Mouse (Mus musculus): ENCODE measurements around the gene Tbx5. TPM values are rescaled to one million over a fixed set of nuclear protein-coding genes. Genes with fewer than 3 reads are reported as not detected.

The Tbx5 gene
- polyA plus RNA-seq, 1 experiment from 2014 or later = not detected

DNA sequence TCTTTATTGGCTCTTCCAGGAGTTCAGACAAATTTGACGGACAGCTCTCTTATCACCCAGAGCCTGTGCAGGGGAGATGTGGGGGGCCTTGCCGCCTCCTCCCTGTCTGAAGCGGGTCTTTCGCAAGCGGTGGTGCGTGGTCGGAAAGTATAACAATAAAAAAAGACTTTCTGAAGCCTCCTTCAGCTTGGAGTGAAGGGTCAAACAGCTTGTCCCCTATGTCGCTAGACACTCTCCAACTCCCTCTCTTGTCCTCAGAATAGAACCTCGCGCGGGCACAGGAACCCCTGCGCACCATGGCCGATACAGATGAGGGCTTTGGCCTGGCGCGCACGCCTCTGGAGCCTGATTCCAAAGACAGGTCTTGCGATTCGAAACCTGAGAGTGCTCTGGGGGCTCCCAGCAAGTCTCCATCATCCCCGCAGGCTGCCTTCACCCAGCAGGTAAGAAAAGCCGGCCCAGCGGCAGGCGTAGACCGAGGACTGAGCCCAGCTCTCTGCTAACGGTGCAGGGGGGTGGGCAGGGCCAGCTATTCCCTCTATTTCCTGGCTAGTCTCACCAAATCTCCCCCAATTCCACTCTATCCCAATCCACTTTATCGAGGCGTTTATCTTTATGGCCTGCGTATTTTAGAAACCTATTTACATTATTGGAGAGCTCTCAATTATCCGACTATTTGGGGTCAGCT lies 4.3 kb downstream of the Tbx5 start:
- DNase-seq (ENCODE audit: low read depth, low spot score) (no peak), ATAC-seq (no peak)
- TF ChIP-seq CTCF (IDR thresholded peaks at IDR 0.05) = no peak
- POLR2A ChIA-PET = no interaction called here
- in situ Hi-C loops (cut with MboI; ENCODE audit: low pct_unique_long_range_greater_than_20kb) = no loop called here
- H3K27me3 ChIP-seq = peaks cover 81% of the 10 kb centered on the region
- CTCF ChIA-PET = no interaction called here

DNA sequence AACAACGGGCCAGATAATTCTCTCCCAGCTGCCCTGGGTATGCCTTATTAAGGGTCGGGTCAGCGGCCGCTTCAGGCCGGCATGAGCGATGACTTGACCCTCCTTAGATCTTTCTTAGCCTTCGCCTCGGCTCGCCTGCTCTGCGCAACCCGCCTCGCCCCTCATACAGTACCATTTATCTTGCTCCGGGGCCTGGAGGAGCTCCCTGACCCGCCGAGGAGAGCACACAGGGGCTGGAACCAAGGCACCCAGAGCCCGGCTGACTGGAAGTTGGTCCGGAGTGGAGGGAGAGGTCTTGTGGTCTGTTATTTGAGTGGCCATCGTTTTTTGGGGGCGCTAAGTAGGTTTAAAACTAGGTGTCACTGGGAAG lies 4.8 kb downstream of the Tbx5 start:
- in situ Hi-C loops (cut with MboI; ENCODE audit: low pct_unique_long_range_greater_than_20kb) = no loop called here
- ChIA-PET POLR2A (no interaction called here), CTCF (no interaction called here)
- ATAC-seq = no peak
- no peak for TF ChIP-seq CTCF (IDR thresholded peaks at IDR 0.05)
- H3K27me3 ChIP-seq = peaks cover 82% of the 10 kb centered on the region
- no peak for DNase-seq (ENCODE audit: low read depth, low spot score)

DNA sequence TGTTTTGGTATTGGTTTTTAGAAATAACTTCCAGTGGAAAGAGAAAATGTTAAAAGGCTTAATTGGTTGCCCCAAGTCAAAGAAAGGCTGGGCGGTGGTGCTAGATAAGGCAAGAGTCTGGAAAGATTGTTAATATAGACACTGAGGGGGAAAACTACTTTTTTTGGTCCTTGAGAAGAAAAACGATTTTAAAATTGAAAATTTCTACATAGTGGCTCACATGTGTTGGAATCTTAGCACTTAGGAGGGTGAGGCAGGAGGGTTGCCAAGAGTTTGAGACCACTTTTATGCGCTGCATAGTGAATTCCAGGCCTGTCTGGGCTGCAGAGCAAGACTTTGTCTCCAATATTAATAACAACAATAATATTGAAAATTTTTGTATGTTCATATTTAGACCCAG lies 5.4 kb downstream of the Tbx5 start:
- POLR2A ChIA-PET = no interaction called here
- DNase-seq (ENCODE audit: low read depth, low spot score) (no peak), ATAC-seq (no peak)
- CTCF ChIA-PET = no interaction called here
- peaks cover 80% of the 10 kb centered on the region for H3K27me3 ChIP-seq
- no peak for TF ChIP-seq CTCF (IDR thresholded peaks at IDR 0.05)
- in situ Hi-C loops (cut with MboI; ENCODE audit: low pct_unique_long_range_greater_than_20kb) = no loop called here

DNA sequence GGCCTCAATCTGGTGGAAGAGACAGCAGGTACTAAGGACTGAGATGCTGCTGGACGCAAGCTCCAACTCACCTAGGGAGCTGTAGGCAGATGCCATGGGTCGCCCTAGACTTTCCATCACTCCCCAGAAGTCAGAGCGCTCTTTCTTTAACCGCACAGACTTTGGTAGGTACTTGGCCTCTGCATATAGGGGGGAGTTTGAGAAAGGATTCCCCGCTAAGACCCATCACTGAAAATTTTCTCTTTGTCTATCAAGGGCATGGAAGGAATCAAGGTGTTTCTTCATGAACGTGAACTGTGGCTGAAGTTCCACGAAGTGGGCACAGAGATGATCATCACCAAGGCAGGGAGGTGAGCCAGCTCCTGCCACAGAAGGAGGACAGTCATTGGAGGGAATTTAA lies 6.0 kb downstream of the Tbx5 start:
- no peak for TF ChIP-seq CTCF (IDR thresholded peaks at IDR 0.05)
- ATAC-seq (no peak), DNase-seq (ENCODE audit: low read depth, low spot score) (no peak)
- CTCF ChIA-PET = no interaction called here
- H3K27me3 ChIP-seq = peaks cover 78% of the 10 kb centered on the region
- in situ Hi-C loops (cut with MboI; ENCODE audit: low pct_unique_long_range_greater_than_20kb) = no loop called here
- POLR2A ChIA-PET = no interaction called here

DNA sequence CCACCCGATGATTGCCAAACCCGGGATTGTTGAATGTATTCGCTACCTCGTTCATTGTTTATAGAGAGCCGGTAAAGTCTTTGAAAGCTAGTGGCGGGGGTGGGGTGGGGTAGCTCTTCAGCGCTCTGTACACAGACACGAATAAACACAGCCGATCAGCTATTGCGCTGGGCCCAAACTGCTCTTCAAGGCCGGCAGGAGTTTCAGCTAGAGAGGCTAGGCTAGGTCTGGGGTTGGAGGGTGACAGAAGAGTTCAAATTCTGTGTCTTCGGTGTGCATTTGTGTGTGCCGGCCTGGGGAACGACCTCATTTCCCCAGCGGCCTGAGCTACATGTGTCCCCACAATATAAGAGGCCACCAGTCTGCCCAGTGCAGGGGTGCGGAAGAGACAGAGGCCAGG lies 6.7 kb downstream of the Tbx5 start:
- peaks cover 71% of the 10 kb centered on the region for H3K27me3 ChIP-seq
- TF ChIP-seq CTCF (IDR thresholded peaks at IDR 0.05) = no peak
- no peak for DNase-seq (ENCODE audit: low read depth, low spot score)
- ChIA-PET POLR2A (no interaction called here), CTCF (no interaction called here)
- no peak for ATAC-seq
- in situ Hi-C loops (cut with MboI; ENCODE audit: low pct_unique_long_range_greater_than_20kb) = no loop called here

DNA sequence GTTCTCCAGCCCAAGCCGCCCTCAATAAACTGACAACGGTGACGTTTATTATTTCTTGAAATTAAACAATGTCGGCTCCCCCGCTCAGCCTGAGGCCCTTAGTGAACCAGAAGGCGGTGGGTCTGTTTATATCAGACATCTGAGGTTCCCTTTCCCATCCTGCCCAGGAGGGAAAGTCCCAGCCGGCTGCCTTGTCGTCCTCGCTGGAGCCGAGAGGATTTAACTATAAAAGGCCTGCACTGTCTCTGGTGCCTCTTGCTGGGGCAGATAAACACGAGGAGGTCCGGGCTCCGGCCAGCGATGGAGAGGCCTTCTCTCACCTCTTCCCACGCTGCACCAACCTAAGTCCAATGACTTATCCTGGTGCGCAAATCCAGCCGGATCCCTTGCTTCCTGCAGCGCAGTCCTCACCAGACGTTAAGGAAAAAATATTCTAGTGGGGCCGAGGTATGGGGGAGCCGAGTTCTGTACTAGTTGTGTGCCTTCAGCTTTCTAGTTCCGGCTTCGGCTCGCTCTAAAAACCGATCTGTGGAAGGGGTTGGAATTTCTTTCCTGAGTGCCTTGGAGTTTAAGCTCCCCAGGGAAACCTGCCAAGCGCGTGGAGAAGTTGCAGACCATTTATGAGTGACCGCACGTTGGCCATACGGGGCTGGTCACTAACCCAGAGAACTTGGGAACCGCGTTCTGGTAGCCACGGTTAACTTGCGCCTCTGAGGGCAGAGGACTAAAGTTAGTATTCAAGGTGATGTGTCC lies 7.3 kb downstream of the Tbx5 start:
- in situ Hi-C loops (cut with MboI; ENCODE audit: low pct_unique_long_range_greater_than_20kb) = no loop called here
- ChIA-PET CTCF (no interaction called here), POLR2A (no interaction called here)
- ATAC-seq (no peak), DNase-seq (ENCODE audit: low read depth, low spot score) (no peak)
- peaks cover 73% of the 10 kb centered on the region for H3K27me3 ChIP-seq
- TF ChIP-seq CTCF (IDR thresholded peaks at IDR 0.05) = no peak

DNA sequence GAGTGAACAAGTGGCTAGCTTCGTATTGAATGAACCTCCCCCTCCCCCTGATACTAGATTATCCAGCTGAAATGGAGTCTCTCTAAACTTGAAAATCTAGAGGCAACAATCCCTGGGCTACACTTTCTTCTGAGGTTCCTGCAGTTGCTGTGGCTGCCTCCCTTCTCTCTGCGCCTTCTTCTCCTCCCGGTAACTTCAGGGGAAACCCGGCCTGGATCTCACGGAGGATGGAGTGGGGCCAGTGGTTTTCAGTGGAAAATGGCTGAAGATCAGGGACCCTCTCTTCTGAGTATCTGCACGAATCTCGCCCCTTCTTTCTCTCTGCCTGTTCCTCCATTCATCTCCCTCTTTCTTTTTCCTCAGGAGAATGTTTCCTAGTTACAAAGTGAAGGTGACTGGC lies 7.9 kb downstream of the Tbx5 start:
- no peak for TF ChIP-seq CTCF (IDR thresholded peaks at IDR 0.05)
- no peak for DNase-seq (ENCODE audit: low read depth, low spot score)
- in situ Hi-C loops (cut with MboI; ENCODE audit: low pct_unique_long_range_greater_than_20kb) = no loop called here
- POLR2A ChIA-PET = interaction anchor here (0.7 to 0.8 kb wide), 2 partner anchors 15 to 1336 kb away, joined by 3 read pairs; no protein-coding TSS in a partner anchor
- peaks cover 71% of the 10 kb centered on the region for H3K27me3 ChIP-seq
- CTCF ChIA-PET = no interaction called here
- ATAC-seq = no peak

DNA sequence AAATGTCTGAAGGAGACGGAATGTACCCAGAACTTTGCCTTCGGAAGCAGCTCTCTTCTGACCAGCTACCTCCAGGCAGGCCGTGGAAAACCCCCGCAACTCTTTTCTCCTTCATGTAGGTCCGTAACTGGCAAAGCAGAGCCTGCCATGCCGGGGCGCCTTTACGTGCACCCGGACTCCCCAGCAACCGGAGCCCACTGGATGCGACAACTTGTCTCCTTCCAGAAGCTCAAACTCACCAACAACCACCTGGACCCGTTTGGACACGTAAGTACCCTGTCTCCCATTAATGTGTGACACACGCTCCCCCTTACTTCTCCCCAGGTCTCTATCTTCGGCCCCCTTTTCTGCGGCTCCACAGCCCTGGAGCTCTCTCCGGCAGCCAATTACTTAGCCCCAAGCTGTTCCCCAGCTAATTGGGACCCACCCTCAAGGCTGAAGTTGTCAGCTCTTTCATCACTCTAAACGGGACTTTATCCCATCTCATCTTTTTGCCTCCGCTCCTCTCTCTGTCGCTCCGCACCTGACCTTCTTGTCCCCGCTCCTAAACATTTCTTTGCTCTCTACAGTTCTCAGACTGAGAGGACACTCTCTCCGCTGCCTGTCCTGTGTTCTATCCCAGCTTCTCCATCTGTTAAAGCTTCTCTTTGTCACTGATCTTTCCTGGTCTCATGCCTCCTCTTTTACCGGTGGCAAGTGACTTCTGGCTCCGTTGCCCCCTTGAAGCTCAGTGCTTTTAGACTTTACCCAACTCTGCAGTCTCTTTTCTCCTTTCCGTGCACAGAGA lies 9.4 kb downstream of the Tbx5 start:
- no peak for DNase-seq (ENCODE audit: low read depth, low spot score)
- ChIA-PET POLR2A (no interaction called here), CTCF (interaction anchor here (1.6 kb wide), 1 partner anchor 16 kb away, joined by 3 read pairs; no protein-coding TSS in a partner anchor)
- TF ChIP-seq CTCF (IDR thresholded peaks at IDR 0.05) = no peak
- no peak for ATAC-seq
- in situ Hi-C loops (cut with MboI; ENCODE audit: low pct_unique_long_range_greater_than_20kb) = no loop called here
- H3K27me3 ChIP-seq = peaks cover 59% of the 10 kb centered on the region

DNA sequence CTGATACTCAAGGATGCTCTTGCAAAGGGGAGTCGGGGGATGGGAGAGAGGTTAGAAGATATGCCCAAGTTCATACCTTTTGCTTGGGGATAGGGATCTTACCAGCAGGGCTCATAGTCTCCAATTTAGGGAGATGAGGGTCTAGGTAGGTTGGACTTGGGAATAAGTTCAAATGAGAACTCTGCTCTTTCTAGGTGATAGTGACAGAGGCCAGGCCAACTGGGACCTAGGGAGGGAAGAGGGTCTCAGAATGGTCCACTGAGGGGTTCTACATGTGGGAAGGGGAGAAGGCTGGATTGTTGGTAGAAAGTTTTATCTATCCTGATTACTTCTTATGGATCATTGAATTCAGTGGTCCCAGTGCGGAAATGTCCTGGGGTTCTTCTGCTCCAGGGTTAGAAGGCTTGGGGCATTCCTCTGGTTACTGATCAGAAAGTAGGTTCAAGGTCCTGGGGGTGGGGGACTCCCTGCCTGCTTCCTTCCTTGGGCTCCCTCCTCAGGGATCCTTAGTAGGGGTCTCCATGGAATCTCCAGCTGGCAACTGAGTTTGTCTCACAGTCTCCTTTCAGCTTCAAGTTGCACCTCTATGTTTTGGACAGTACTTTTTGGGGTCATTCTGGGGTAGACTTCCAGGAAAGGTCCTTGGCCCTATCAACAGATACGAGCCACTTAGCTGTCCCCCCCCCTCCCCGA lies 10.4 kb downstream of the Tbx5 start:
- CTCF ChIA-PET = interaction anchor here (1.6 kb wide), 1 partner anchor 17 kb away, joined by 3 read pairs; no protein-coding TSS in a partner anchor
- in situ Hi-C loops (cut with MboI; ENCODE audit: low pct_unique_long_range_greater_than_20kb) = no loop called here
- DNase-seq (ENCODE audit: low read depth, low spot score) = no peak
- ATAC-seq = no peak
- POLR2A ChIA-PET = interaction anchor here (0.6 kb wide), 1 partner anchor 287 kb away, joined by 6 read pairs; no protein-coding TSS in a partner anchor
- peaks cover 48% of the 10 kb centered on the region for H3K27me3 ChIP-seq
- no peak for TF ChIP-seq CTCF (IDR thresholded peaks at IDR 0.05)

DNA sequence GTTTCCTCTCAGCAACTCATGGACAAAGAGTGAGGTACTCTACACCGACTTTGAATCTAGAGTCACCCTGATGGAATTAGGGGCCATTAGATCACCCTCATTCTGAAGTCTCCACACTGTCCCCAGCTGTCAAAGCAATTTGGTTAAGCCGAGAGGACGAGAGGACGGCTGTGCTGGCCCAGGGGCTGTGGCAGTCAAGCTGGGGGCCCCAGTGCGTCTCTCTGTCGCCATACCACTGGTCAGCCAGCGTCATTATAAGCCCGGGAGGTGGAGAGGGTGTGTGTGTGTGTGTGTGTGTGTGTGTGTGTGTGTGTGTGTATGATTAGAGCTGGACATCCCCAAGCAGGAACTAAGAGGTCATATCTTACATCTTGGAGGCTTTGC lies 10.9 kb downstream of the Tbx5 start:
- ChIA-PET CTCF (no interaction called here), POLR2A (interaction anchor here (0.6 kb wide), 1 partner anchor 287 kb away, joined by 6 read pairs; no protein-coding TSS in a partner anchor)
- H3K27me3 ChIP-seq = peaks cover 43% of the 10 kb centered on the region
- DNase-seq (ENCODE audit: low read depth, low spot score) (no peak), ATAC-seq (no peak)
- TF ChIP-seq CTCF (IDR thresholded peaks at IDR 0.05) = no peak
- in situ Hi-C loops (cut with MboI; ENCODE audit: low pct_unique_long_range_greater_than_20kb) = no loop called here
